Mouse (Mus musculus) embryonic fibroblast, embryonic 13.5 days (primary cell): ENCODE results near the gene Trim14.

Experiments used
- CTCF ChIP-seq: IDR thresholded peaks from 2 replicates; pipeline ENCODE4 v1.5.1; 2011; ENCODE audit warnings: mild to moderate bottlenecking, control low read depth, low read length, moderate library complexity, borderline replicate concordance; ENCODE audit not compliant: insufficient read depth
- POLR2A ChIP-seq: IDR thresholded peaks from 2 replicates; pipeline ENCODE4 v1.6.1; 2011; ENCODE audit warnings: low read depth, mild to moderate bottlenecking, control low read depth, low read length, moderate library complexity

DNA sequence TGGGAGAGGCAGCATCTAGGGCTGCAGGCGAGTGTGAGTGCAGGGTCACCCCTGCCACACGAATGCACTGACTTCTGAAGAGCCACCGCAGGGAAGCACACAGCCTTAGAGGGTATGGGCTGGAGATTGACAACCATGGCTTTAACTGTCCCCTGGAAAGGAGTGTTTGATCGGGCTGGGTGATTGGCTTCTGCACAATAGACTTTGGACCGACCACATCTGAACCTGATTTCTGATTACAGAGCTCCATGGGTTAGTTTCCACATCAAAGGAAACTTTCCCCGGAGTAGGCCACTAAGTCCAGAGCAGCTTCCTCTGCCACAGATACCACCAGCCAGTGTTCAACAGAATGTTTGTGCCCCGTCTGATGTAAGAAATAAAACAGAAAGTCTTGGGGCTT is 6.2 kb downstream of the Trim14 start:
- TF ChIP-seq POLR2A (no peak), CTCF (no peak)
